Mouse (Mus musculus): ENCODE data around the gene Pex16. TPM values are rescaled to one million over a fixed set of nuclear protein-coding genes. Genes with fewer than 3 reads are reported as not detected.

The Pex16 gene
- total and polyA plus RNA-seq, 3 experiments, result 41.9 to 52.5 TPM; not detected in 1

DNA sequence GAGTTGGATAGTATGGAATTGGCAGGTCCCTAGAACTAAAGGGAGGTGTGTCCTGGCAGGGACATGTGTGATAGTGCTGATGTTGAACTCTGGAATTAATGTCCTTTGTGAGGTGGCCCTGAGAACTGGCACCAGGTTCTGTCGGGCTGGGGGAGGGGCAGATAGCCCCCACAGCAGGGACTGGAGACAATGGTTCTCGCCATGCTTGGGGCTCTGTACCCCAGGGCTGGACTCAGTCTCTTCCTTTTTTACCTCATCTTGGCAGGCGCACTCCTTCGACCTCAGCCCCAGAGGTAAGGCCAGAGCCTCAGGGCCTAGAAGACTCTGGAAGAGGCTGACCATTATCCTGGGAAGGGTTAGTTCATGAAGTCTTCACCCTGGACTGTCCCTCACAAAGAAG, 8.3 kb downstream of the Pex16 start:
- H3K4me1 ChIP-seq (ENCODE audit: control insufficient read depth in 1 of 2, insufficient read depth in 2 of 2, low read length in 2 of 2), result no peaks in the 10 kb centered on the region
- H3K36me3 ChIP-seq (ENCODE audit: control insufficient read depth in 1 of 2, insufficient read depth in 2 of 2, low read length in 2 of 2), result no peaks in the 10 kb centered on the region; a peak in 1 of 4 replicates
- DNase-seq (ENCODE audit: low read depth, low spot score), result no peak
- no peak overlapping the region for H3K9ac ChIP-seq (ENCODE audit: control insufficient read depth, low read depth, low read length, poor library complexity, severe bottlenecking)
- H3K27ac ChIP-seq (ENCODE audit: control insufficient read depth, low read depth, low read length), result no peak overlapping the region
- H3K4me3 ChIP-seq (ENCODE audit: control insufficient read depth in 1 of 2, insufficient read depth in 1 of 2, low read depth in 2 of 2, low read length in 2 of 2), result no peak overlapping the region
- H3K9me3 ChIP-seq (replicated peaks; ENCODE audit: insufficient read depth, low read length), result no peaks in the 10 kb centered on the region
- no peaks in the 10 kb centered on the region for H3K79me2 ChIP-seq (ENCODE audit: control insufficient read depth, insufficient read depth, low read length, poor library complexity)
- TF ChIP-seq GABPA (IDR thresholded peaks at IDR 0.05; ENCODE audit: low read depth, low read length), result no peak
- TF ChIP-seq MYC (IDR thresholded peaks at IDR 0.05; ENCODE audit: low read depth, low read length), result no peak
- no peak for TF ChIP-seq ETS1 (IDR thresholded peaks at IDR 0.05; ENCODE audit: low read depth, low read length)
- TF ChIP-seq E2F4 (IDR thresholded peaks at IDR 0.05; ENCODE audit: borderline replicate concordance, low read depth, low read length), result no peak
- no peak for TF ChIP-seq EP300 (IDR thresholded peaks at IDR 0.05; ENCODE audit: low read depth in 1 of 2, low read length in 2 of 2)
- TF ChIP-seq CHD2 (IDR thresholded peaks at IDR 0.05; ENCODE audit: low read length), result no peak
- no peak for TF ChIP-seq RAD21 (IDR thresholded peaks at IDR 0.05; ENCODE audit: low read depth, low read length)
- no peak for TF ChIP-seq HCFC1 (IDR thresholded peaks at IDR 0.05; ENCODE audit: low read depth, low read length)
- TF ChIP-seq MYB (IDR thresholded peaks at IDR 0.05; ENCODE audit: low read depth, low read length), result no peak
- no peak for TF ChIP-seq MXI1 (IDR thresholded peaks at IDR 0.05; ENCODE audit: low read depth, low read length)
- TF ChIP-seq MAFK (IDR thresholded peaks at IDR 0.05; ENCODE audit: borderline replicate concordance, low read depth, low read length), result no peak
- no peak for TF ChIP-seq JUND (IDR thresholded peaks at IDR 0.05; ENCODE audit: low read depth, low read length)
- no peak for TF ChIP-seq USF1 (IDR thresholded peaks at IDR 0.05; ENCODE audit: low read depth, low read length)
- no peak for TF ChIP-seq ZMIZ1 (IDR thresholded peaks at IDR 0.05; ENCODE audit: low read depth, low read length)
- no peak for TF ChIP-seq NELFE (IDR thresholded peaks at IDR 0.05; ENCODE audit: low read depth, low read length)
- no peak for TF ChIP-seq KAT2A (conservative IDR thresholded peaks at IDR 0.05; ENCODE audit: low read depth, low read length)
- TF ChIP-seq MAZ (IDR thresholded peaks at IDR 0.05; ENCODE audit: low read depth, low read length), result no peak
- TF ChIP-seq TBP (IDR thresholded peaks at IDR 0.05; ENCODE audit: low read depth, low read length), result no peak
- H3K27me3 ChIP-seq (ENCODE audit: control insufficient read depth in 1 of 2, insufficient read depth in 2 of 2, low read length in 2 of 2), result no peaks in the 10 kb centered on the region

DNA sequence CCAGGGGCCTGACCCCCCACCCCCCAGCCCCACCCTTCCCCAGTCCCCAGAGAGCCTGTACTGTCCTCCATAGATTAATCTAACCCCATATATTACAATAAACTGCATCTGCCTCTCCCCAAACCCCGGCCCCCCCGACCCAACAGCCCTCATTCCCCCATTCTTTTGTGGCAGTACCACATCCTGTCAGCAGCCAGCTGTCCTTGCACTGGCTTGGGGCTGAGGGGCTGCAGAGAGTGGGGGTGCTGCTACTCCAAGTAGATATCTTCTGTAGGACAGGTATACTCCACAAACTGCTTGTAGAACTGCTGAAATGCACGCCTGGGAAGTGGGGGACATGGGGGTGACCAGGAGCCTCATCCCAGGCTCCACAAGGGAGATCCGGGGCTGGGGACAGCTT, 9.6 kb downstream of the Pex16 start:
- Histone ChIP-seq H3K4me1 (ENCODE audit: control insufficient read depth in 1 of 2, insufficient read depth in 2 of 2, low read length in 2 of 2) (peaks cover 0 to 7% of the 10 kb centered on the region in 2 experiments; a peak in 2 of 4 replicates), H3K4me3 (ENCODE audit: control insufficient read depth in 1 of 2, insufficient read depth in 1 of 2, low read depth in 2 of 2, low read length in 2 of 2) (no peak overlapping the region), H3K27me3 (ENCODE audit: control insufficient read depth in 1 of 2, insufficient read depth in 2 of 2, low read length in 2 of 2) (no peaks in the 10 kb centered on the region), H3K36me3 (ENCODE audit: control insufficient read depth in 1 of 2, insufficient read depth in 2 of 2, low read length in 2 of 2) (no peaks in the 10 kb centered on the region; a peak in 1 of 4 replicates), H3K27ac (ENCODE audit: control insufficient read depth, low read depth, low read length) (no peak overlapping the region), H3K9me3 (replicated peaks; ENCODE audit: insufficient read depth, low read length) (no peaks in the 10 kb centered on the region), H3K79me2 (ENCODE audit: control insufficient read depth, insufficient read depth, low read length, poor library complexity) (no peaks in the 10 kb centered on the region), H3K9ac (ENCODE audit: control insufficient read depth, low read depth, low read length, poor library complexity, severe bottlenecking) (no peak overlapping the region)
- no peak for TF ChIP-seq JUND (IDR thresholded peaks at IDR 0.05; ENCODE audit: low read depth, low read length)
- TF ChIP-seq RAD21 (IDR thresholded peaks at IDR 0.05; ENCODE audit: low read depth, low read length), result no peak
- no peak for TF ChIP-seq USF1 (IDR thresholded peaks at IDR 0.05; ENCODE audit: low read depth, low read length)
- no peak for TF ChIP-seq POLR2A (IDR thresholded peaks at IDR 0.05; ENCODE audit: control insufficient read depth in 1 of 2, insufficient read depth in 1 of 2, low read depth in 1 of 2, low read length in 2 of 2, poor library complexity in 1 of 2)
- no peak for TF ChIP-seq MEF2A (IDR thresholded peaks at IDR 0.05; ENCODE audit: extremely low read depth, insufficient replicate concordance, low read depth, low read length, poor library complexity, severe bottlenecking)
- DNase-seq (ENCODE audit: low read depth, low spot score), result no peak

Measured in MEL (cell line).